Mouse (Mus musculus) cortical plate, adult 2 months (tissue): ENCODE measurements around the gene Sh3gl1. TPM values are rescaled to one million over a fixed set of nuclear protein-coding genes. Genes with fewer than 3 reads are reported as not detected.

ENCODE experiments used
- H3K27ac ChIP-seq: fragments of 200-500 bp; 2 replicates; pipeline ENCODE4 v1.5.1; 2012; ENCODE audit warnings: low read length, control low read depth, inconsistent platforms; ENCODE audit not compliant: insufficient read depth
- H3K4me1 ChIP-seq: fragments of 200-500 bp; 2 replicates; pipeline ENCODE4 v1.6.1; 2011; ENCODE audit warnings: low read length; ENCODE audit not compliant: control insufficient read depth, insufficient read depth
- H3K4me3 ChIP-seq: fragments of 200-500 bp; 2 replicates; pipeline ENCODE4 v1.5.1; 2011; ENCODE audit warnings: mild to moderate bottlenecking, low read length, control low read depth; ENCODE audit not compliant: insufficient read depth
- CTCF ChIP-seq: fragments of 200-500 bp; IDR thresholded peaks from 2 replicates; pipeline ENCODE4 v1.5.1; 2011; ENCODE audit warnings: mild to moderate bottlenecking, control low read depth, low read length; ENCODE audit not compliant: insufficient read depth; ENCODE audit errors: extremely low read depth
- POLR2A ChIP-seq: fragments of 200-500 bp; IDR thresholded peaks from 2 replicates; pipeline ENCODE4 v1.6.1; 2011; ENCODE audit warnings: mild to moderate bottlenecking, low read length, control low read depth; ENCODE audit not compliant: insufficient read depth; ENCODE audit errors: extremely low read depth
- polyA plus RNA-seq: library from polyadenylated mRNA; depleted of rRNA; stranded (reverse); fragments of >200 nt; gene quantifications from 2 replicates; pipeline ENCODE4 v1.2.3, GENCODE M21; 2012; rRNA removed

The Sh3gl1 gene
- polyA plus RNA-seq, 1 experiment = 56.5 TPM

GRCm38 (mm10) chr17:55969560-55969959 is 66.9 kb downstream of the Sh3gl1 start:
- peak overlapping the region; percentile 44; the same call in 1 of the 2 replicates for H3K4me3 ChIP-seq
- TF ChIP-seq POLR2A (no peak), CTCF (no peak)
- H3K4me1 ChIP-seq = peaks cover 5% of the 10 kb centered on the region

GRCm38 (mm10) chr17:55968210-55968609 is 68.2 kb downstream of the Sh3gl1 start:
- Histone ChIP-seq H3K4me1 (peaks cover 5% of the 10 kb centered on the region), H3K27ac (no peak overlapping the region)
- no peak for TF ChIP-seq POLR2A
- TF ChIP-seq CTCF = no peak

More at GRCm38 (mm10) chr17:55969560-55969959, 66.9 kb downstream of the Sh3gl1 start:
- H3K27ac ChIP-seq = no peak overlapping the region

GRCm38 (mm10) chr17:55967186-55967585 is 69.2 kb downstream of the Sh3gl1 start:
- Histone ChIP-seq H3K4me3 (no peak overlapping the region), H3K4me1 (peaks cover 5% of the 10 kb centered on the region), H3K27ac (no peak overlapping the region)
- no peak for TF ChIP-seq CTCF
- no peak for TF ChIP-seq POLR2A

More at GRCm38 (mm10) chr17:55968210-55968609, 68.2 kb downstream of the Sh3gl1 start:
- H3K4me3 ChIP-seq = no peak overlapping the region

Other genes with a start within 250 kb of the Sh3gl1 start
- 3.0 and 3.8 TPM in 2 replicates for gene Zfp119a, start 157.7 kb downstream of the Sh3gl1 start, polyA plus RNA-seq
- gene Zfp959, start 144.5 kb downstream of the Sh3gl1 start, polyA plus RNA-seq = 5.6 and 6.0 TPM in 2 replicates
- 2.5 and 3.2 TPM in 2 replicates for gene Zfp119b, start 87.1 kb downstream of the Sh3gl1 start, polyA plus RNA-seq
- gene Ebi3, start 84.0 kb downstream of the Sh3gl1 start, polyA plus RNA-seq = 2.1 and 2.3 TPM in 2 replicates
- gene Yju2, start 77.5 kb downstream of the Sh3gl1 start, polyA plus RNA-seq = 9.1 and 11.0 TPM in 2 replicates
- gene Shd, start 66.2 kb downstream of the Sh3gl1 start, polyA plus RNA-seq = 74.8 and 83.5 TPM in 2 replicates
- gene Fsd1, start 50.1 kb downstream of the Sh3gl1 start, polyA plus RNA-seq = 76.7 and 91.0 TPM in 2 replicates
- 6.0 TPM in 2 replicates for gene Stap2, start 31.1 kb downstream of the Sh3gl1 start, polyA plus RNA-seq
- gene Mpnd, start 30.9 kb downstream of the Sh3gl1 start, polyA plus RNA-seq = 142 and 154 TPM in 2 replicates
- gene Chaf1a, start 3.8 kb upstream of the Sh3gl1 start, polyA plus RNA-seq = 2.6 and 2.8 TPM in 2 replicates
- gene Ubxn6, start 38.4 kb upstream of the Sh3gl1 start, polyA plus RNA-seq = 109 and 120 TPM in 2 replicates
- gene Hdgfl2, start 43.0 kb upstream of the Sh3gl1 start, polyA plus RNA-seq = 126 and 148 TPM in 2 replicates
- gene Plin4, start 73.2 kb upstream of the Sh3gl1 start, polyA plus RNA-seq = 0.73 and 1.2 TPM in 2 replicates
- 0.55 and 0.67 TPM in 2 replicates for gene Plin5, start 81.0 kb upstream of the Sh3gl1 start, polyA plus RNA-seq
- 2.6 and 3.1 TPM in 2 replicates for gene Lrg1, start 85.4 kb upstream of the Sh3gl1 start, polyA plus RNA-seq
- gene Sema6b, start 103.7 kb upstream of the Sh3gl1 start, polyA plus RNA-seq = 87.3 and 88.9 TPM in 2 replicates
- 7.5 and 8.5 TPM in 2 replicates for gene Tnfaip8l1, start 125.8 kb upstream of the Sh3gl1 start, polyA plus RNA-seq
- 43.3 and 45.8 TPM in 2 replicates for gene Mydgf, start 147.3 kb upstream of the Sh3gl1 start, polyA plus RNA-seq
- gene Dpp9, start 182.3 kb upstream of the Sh3gl1 start, polyA plus RNA-seq = 51.2 and 52.0 TPM in 2 replicates
- 23.3 and 24.1 TPM in 2 replicates for gene Fem1a, start 220.2 kb upstream of the Sh3gl1 start, polyA plus RNA-seq
- 4.2 and 4.8 TPM in 2 replicates for gene Ticam1, start 240.2 kb upstream of the Sh3gl1 start, polyA plus RNA-seq